Mouse (Mus musculus) forebrain, embryonic 14.5 days (tissue): ENCODE results near the gene Musk. TPM values are rescaled to one million over a fixed set of nuclear protein-coding genes. Genes with fewer than 3 reads are reported as not detected.

Experiments used
- ATAC-seq: fragments of 200-750 bp; cut with Nextera tagmentation; 2 replicates; pipeline ENCODE4 v1.8.0; 2017; ENCODE audit warnings: mild to moderate bottlenecking, moderate library complexity
- DNase-seq: peaks from one replicate; pipeline ENCODE4 v3.0.0-alpha.2; 2015; ENCODE audit warnings: low spot score
- H3K27ac ChIP-seq: fragments of 300-500 bp; sonication (generic); 2 replicates; pipeline ENCODE4 v1.5.1; 2014; ENCODE audit warnings: low read depth, mild to moderate bottlenecking, control low read depth, low read length, moderate library complexity
- H3K27me3 ChIP-seq: fragments of 300-500 bp; sonication (generic); replicated peaks from 2 replicates; pipeline ENCODE4 v1.6.1; 2014; ENCODE audit warnings: low read length, control low read depth, mixed read lengths; ENCODE audit not compliant: control insufficient read depth, insufficient read depth
- H3K36me3 ChIP-seq: fragments of 300-500 bp; sonication (generic); 2 replicates; pipeline ENCODE4 v1.6.1; 2014; ENCODE audit warnings: low read length, control low read depth; ENCODE audit not compliant: control insufficient read depth, insufficient read depth
- H3K4me1 ChIP-seq: fragments of 300-500 bp; sonication (generic); 2 replicates; pipeline ENCODE4 v1.6.1; 2014; ENCODE audit warnings: antibody characterized with exemption, low read length, control low read depth; ENCODE audit not compliant: control insufficient read depth, insufficient read depth
- H3K4me2 ChIP-seq: fragments of 300-500 bp; sonication (generic); 2 replicates; pipeline ENCODE4 v1.6.1; 2014; ENCODE audit warnings: mild to moderate bottlenecking, control low read depth, low read length
- H3K4me3 ChIP-seq: fragments of 300-500 bp; sonication (generic); 2 replicates; pipeline ENCODE4 v1.5.1; 2014; ENCODE audit warnings: low read depth, low read length, control low read depth
- H3K9ac ChIP-seq: fragments of 300-500 bp; sonication (generic); 2 replicates; pipeline ENCODE4 v1.6.1; 2014; ENCODE audit warnings: mild to moderate bottlenecking, low read length, control low read depth, moderate library complexity
- H3K9me3 ChIP-seq: fragments of 300-500 bp; sonication (generic); replicated peaks from 2 replicates; pipeline ENCODE4 v1.6.1; 2016; ENCODE audit warnings: low read length, control low read depth, mixed read lengths; ENCODE audit not compliant: control insufficient read depth
- WGBS: fragments of 180-500 bp; shearing (Covaris S2); extraction: QIAGEN DNeasy Blood & Tissue Kit; methylation state at CpG from one replicate; pipeline ENCODE4 v1.1.7; 2014; 5-methylcytosine and 5-hydroxymethylcytosine counted together
- polyA plus RNA-seq: library from polyadenylated mRNA; unstranded; fragments of >200 nt; fragmentation: Nextera tagmentation; extraction: Ambion mirVana; gene quantifications from 2 replicates; pipeline ENCODE4 v1.2.1, GENCODE M21; 2014

Gene Musk
- polyA plus RNA-seq, 1 experiment from 2014 or later, result not detected

DNA sequence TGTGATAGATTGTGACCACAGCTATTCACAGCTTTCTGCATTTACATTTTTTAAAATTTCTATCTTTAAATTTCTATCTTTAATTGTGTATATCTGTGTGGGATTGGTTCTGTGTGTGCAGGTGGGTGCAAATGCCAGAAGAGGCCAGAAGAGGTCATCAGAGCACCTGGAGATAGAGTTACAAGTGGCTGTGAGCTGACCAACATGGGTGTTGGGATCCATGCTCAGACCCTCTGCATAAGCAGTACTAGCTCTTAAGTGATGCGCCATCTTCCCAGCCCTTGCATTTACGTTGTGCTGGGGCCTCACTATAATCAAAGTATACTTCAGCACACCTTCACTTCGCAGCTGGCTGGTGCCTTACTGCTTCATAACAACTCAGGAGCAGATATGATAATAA, 129.8 kb downstream of the Musk start:
- ATAC-seq (no peak), DNase-seq (no peak)
- Histone ChIP-seq H3K9me3 (no peaks in the 10 kb centered on the region), H3K27ac (no peak overlapping the region), H3K9ac (no peak overlapping the region), H3K27me3 (no peaks in the 10 kb centered on the region), H3K36me3 (no peaks in the 10 kb centered on the region), H3K4me3 (no peak overlapping the region), H3K4me1 (no peaks in the 10 kb centered on the region), H3K4me2 (no peak overlapping the region)
- 92% methylated on average over 3 of the region's 3 CpGs for whole genome bisulfite sequencing

DNA sequence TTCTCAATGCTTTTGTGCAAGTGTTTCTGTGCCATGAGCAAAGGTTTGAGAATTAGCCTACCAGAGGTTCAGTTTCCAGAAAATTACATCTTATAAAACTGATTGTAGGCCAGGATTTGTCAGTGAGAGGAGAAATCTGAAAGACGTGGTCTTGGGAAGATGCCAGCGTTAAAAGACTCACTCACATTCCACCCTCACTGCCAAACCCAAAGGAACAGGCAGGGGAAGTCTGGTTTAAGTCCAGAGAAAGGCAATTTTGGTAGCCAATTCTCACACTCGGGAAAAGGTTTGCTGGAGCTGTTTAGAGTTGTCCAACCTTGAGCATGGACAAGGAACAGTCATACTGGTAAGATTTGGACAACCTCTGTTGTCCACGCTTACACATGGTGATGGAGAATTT, 131.6 kb downstream of the Musk start:
- H3K9me3 ChIP-seq, result no peaks in the 10 kb centered on the region
- H3K4me1 ChIP-seq, result no peaks in the 10 kb centered on the region
- no peak overlapping the region for H3K27ac ChIP-seq
- H3K36me3 ChIP-seq, result no peaks in the 10 kb centered on the region
- H3K4me2 ChIP-seq, result no peak overlapping the region
- no peak overlapping the region for H3K9ac ChIP-seq
- DNase-seq (peak; percentile 59), ATAC-seq (no peak; the same call in 1 of the 2 replicates)
- no peak overlapping the region for H3K4me3 ChIP-seq
- H3K27me3 ChIP-seq, result no peaks in the 10 kb centered on the region
- 63% methylated on average over 4 of the region's 4 CpGs for WGBS

DNA sequence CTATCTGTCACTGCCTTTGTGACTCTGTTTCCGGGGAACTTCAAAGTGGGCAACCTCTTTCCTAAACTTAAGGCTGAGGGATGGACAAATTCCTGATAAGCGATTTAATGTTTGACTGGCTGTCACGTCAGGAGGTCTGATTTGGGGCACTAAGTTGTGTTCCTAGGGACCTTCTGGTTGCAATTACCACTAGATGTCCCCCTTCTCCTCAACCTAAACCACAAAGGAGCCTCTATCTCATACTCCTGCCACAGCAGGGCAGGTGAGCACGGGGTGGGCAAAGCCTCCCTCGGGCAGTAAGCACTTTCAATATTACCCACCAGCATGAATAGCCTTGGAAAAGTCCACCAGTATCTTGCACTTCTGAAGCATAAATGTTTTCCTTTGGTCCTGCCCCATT, 133.5 kb downstream of the Musk start:
- no peaks in the 10 kb centered on the region for H3K4me1 ChIP-seq
- 45% methylated on average over 5 of the region's 5 CpGs for WGBS

DNA sequence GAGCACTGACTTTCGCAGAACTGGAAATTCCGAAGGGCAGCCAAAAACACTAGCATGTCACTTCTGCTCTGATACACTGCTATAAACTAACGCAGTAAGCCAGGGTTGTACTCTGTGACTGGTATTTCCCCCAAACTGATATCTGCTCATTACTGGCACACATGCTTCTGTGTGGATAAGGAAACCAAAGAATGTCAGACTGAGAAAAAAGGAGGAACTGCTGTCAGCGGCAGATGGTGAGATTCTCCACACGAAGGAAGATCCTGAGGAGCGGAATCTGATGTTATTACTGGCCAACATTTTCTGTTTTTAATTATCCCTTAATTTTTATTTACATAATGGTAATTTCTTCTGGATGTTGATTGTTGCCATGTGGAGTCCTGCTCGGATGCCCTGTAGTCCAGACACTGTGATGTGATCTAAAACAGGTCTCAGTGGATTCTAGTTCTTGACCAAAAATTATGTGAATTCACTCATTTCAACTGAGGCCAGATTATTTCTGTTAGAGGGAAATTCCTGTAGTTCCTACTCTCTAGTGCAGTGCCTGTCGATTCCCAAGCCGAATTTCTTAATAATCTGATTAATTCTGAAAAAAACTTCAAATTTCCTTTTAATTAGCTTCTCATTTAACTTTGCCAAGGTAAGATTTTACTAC, 137.6 kb downstream of the Musk start:
- no peak overlapping the region for H3K9ac ChIP-seq
- no peaks in the 10 kb centered on the region for H3K36me3 ChIP-seq
- no peaks in the 10 kb centered on the region for H3K27me3 ChIP-seq
- 74% methylated on average over 9 of the region's 9 CpGs for WGBS
- H3K4me1 ChIP-seq, result no peaks in the 10 kb centered on the region
- peak; percentile 70 for DNase-seq
- ATAC-seq, result peak; percentile 76; the same call in 1 of the 2 replicates
- H3K27ac ChIP-seq, result no peak overlapping the region
- H3K4me2 ChIP-seq, result no peak overlapping the region
- no peaks in the 10 kb centered on the region for H3K9me3 ChIP-seq
- H3K4me3 ChIP-seq, result no peak overlapping the region

More for the DNA sequence above, 133.5 kb downstream of the Musk start:
- DNase-seq (no peak), ATAC-seq (no peak)
- H3K4me3 ChIP-seq, result no peak overlapping the region
- no peaks in the 10 kb centered on the region for H3K27me3 ChIP-seq
- H3K27ac ChIP-seq, result no peak overlapping the region
- no peak overlapping the region for H3K9ac ChIP-seq
- no peak overlapping the region for H3K4me2 ChIP-seq
- H3K36me3 ChIP-seq, result no peaks in the 10 kb centered on the region
- no peaks in the 10 kb centered on the region for H3K9me3 ChIP-seq

Other genes starting within 250 kb of the Musk start
- gene Svep1, start 79.1 kb upstream of the Musk start, polyA plus RNA-seq, result 0.29 and 0.51 TPM in 2 replicates